Mouse (Mus musculus): ENCODE measurements at regions not wholly inside any gene's neighbourhood (a gene's known extent, or its start where the extent isn't known, plus 50 kb on each side); places are given as distances from the start of the nearest gene placed in this dataset.

- no peak for TF ChIP-seq CTCF (conservative IDR thresholded peaks at IDR 0.05; ENCODE audit: insufficient read depth, insufficient read length, low read depth, low read length)
- TF ChIP-seq POLR2A (IDR thresholded peaks at IDR 0.05; ENCODE audit: low read depth, low read length), result no peak
Observed at GRCm38 (mm10) chr15:90341261-90341660, 117.2 kb downstream of the Alg10b start.
